31 mouse cellular contexts compared by ENCODE assay signal in the genomic region with DNA sequence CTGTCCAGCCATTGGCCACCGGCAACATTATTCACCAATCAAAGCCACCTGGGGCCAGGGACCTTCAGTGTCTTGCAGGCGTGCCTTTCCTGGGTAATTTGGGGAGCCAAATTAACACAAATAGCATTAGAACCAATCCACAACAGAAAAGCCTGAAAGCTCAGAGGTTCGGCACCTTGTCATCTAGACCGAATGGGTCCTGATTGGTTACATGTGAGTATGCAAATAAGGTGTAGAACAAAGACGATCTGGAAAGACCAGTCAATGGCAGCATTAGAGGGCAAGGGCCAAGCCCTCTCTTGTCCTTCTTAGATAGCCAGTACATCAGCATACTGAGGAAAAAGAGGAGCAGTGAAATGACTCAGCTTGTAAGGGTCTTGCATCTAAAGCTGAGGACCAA.
"Had no signal": no experiment of that assay in that cellular context is flagged by ENCODE, and none has a peak within 500 bp of the region (broad histone marks: within the 10 kb centered on the region; RNA-seq: fewer than 3 reads in every experiment).

No protein-coding gene starts in this region.

- ATAC-seq: liver, embryonic 12.5 days; liver, postnatal 0 days; lung, postnatal 0 days; midbrain, embryonic 13.5 days; midbrain, embryonic 15.5 days; midbrain, embryonic 16.5 days had no signal

- H3K9me3 ChIP-seq: limb, embryonic 10.5 days; limb, embryonic 12.5 days; limb, embryonic 13.5 days; limb, embryonic 15.5 days; liver, embryonic 12.5 days; liver, embryonic 13.5 days; liver, embryonic 15.5 days; lung, embryonic 15.5 days; megakaryocyte, embryonic 14.5 days; midbrain, embryonic 10.5 days; midbrain, embryonic 12.5 days; midbrain, embryonic 13.5 days; midbrain, embryonic 15.5 days; neural tube, embryonic 12.5 days; neural tube, embryonic 13.5 days had no signal

- H3K4me1 ChIP-seq: limb, embryonic 12.5 days; limb, embryonic 13.5 days; limb, embryonic 15.5 days; lung, embryonic 15.5 days; midbrain, embryonic 10.5 days; midbrain, embryonic 12.5 days; midbrain, embryonic 13.5 days; midbrain, embryonic 15.5 days; neural tube, embryonic 12.5 days; neural tube, embryonic 13.5 days had no signal

- H3K27me3 ChIP-seq: limb, embryonic 12.5 days; limb, embryonic 13.5 days; limb, embryonic 15.5 days; liver, embryonic 12.5 days; liver, embryonic 13.5 days; liver, embryonic 15.5 days; lung, embryonic 15.5 days; megakaryocyte, embryonic 14.5 days; midbrain, embryonic 12.5 days; midbrain, embryonic 13.5 days; midbrain, embryonic 15.5 days; neural tube, embryonic 12.5 days; neural tube, embryonic 13.5 days had no signal

- H3K27ac ChIP-seq: limb, embryonic 10.5 days; limb, embryonic 12.5 days; limb, embryonic 13.5 days; limb, embryonic 15.5 days; liver, embryonic 12.5 days; liver, embryonic 13.5 days; liver, embryonic 14.5 days; liver, embryonic 15.5 days; lung, embryonic 15.5 days; macrophage; midbrain, embryonic 10.5 days; midbrain, embryonic 12.5 days; midbrain, embryonic 13.5 days; midbrain, embryonic 15.5 days; neural tube, embryonic 12.5 days; neural tube, embryonic 13.5 days had no signal

- H3K36me3 ChIP-seq: limb, embryonic 10.5 days; limb, embryonic 12.5 days; limb, embryonic 13.5 days; limb, embryonic 15.5 days; liver, embryonic 12.5 days; liver, embryonic 13.5 days; liver, embryonic 15.5 days; lung, embryonic 15.5 days; midbrain, embryonic 10.5 days; midbrain, embryonic 12.5 days; midbrain, embryonic 13.5 days; midbrain, embryonic 15.5 days; neural tube, embryonic 12.5 days; neural tube, embryonic 13.5 days had no signal

- H3K4me3 ChIP-seq: limb, embryonic 10.5 days; limb, embryonic 12.5 days; limb, embryonic 13.5 days; limb, embryonic 15.5 days; liver, embryonic 12.5 days; liver, embryonic 13.5 days; liver, embryonic 15.5 days; lung, embryonic 15.5 days; megakaryocyte, embryonic 14.5 days; midbrain, embryonic 10.5 days; midbrain, embryonic 12.5 days; midbrain, embryonic 13.5 days; midbrain, embryonic 15.5 days; myocyte; neural tube, embryonic 12.5 days; neural tube, embryonic 13.5 days had no signal

- DNase-seq: left cerebral cortex, postnatal 4 days; liver; liver, embryonic 13.5 days; liver, postnatal 0 days; lung, adult 18-20 months; lung, adult 2 months; lung, embryonic 14.5 days; lung, postnatal 10 days; lung, postnatal 14 days; lung, postnatal 36 days; lung, postnatal 4 days; midbrain, embryonic 14.5 days had no signal

- H3K9ac ChIP-seq: limb, embryonic 12.5 days; limb, embryonic 13.5 days; limb, embryonic 15.5 days; liver, embryonic 12.5 days; liver, embryonic 13.5 days; liver, embryonic 14.5 days; liver, embryonic 15.5 days; liver, postnatal 0 days; lung, embryonic 14.5 days; lung, embryonic 15.5 days; midbrain, embryonic 12.5 days; midbrain, embryonic 13.5 days; midbrain, embryonic 15.5 days; neural tube, embryonic 12.5 days; neural tube, embryonic 13.5 days had no signal
